Mouse (Mus musculus): Measurements from ENCODE around the gene BC017158. TPM values are rescaled to one million over a fixed set of nuclear protein-coding genes. Genes with fewer than 3 reads are reported as not detected.

The BC017158 gene
- polyA plus RNA-seq, 1 experiment from 2014 or later = 26.3 TPM

DNA sequence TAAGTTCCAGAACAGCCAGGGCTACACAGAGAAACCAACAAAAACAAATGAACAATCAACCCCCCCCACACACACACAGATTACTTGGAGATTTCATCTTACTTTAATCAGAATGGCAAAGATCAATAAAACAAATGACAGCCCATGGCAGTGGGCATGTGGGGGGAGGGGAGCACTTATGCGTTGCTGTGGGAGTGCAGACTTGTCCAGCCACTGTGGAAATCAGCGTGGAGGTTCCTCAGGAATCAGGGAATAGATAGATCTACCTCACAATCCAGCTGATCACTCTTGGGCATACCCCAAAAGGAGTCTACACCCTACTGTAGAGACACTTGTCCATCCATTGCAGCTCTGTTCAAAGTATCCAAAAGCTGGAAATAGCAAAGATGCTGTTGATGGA is 43.0 kb downstream of the BC017158 start:
- H3K27ac ChIP-seq = no peak overlapping the region
- peaks cover 19% of the 10 kb centered on the region for H3K4me1 ChIP-seq
- peaks cover 8% of the 10 kb centered on the region for H3K36me3 ChIP-seq
- no peak for ATAC-seq (ENCODE audit: insufficient number of reproducible peaks, insufficient read depth, low FRiP score, low TSS enrichment)
- H3K9me3 ChIP-seq = no peaks in the 10 kb centered on the region
- H3K9ac ChIP-seq = no peak overlapping the region
- no peak overlapping the region for H3K4me2 ChIP-seq (replicated peaks)
- H3K27me3 ChIP-seq = peaks cover 6% of the 10 kb centered on the region; the same call in 1 of the 2 replicates
- no peak overlapping the region for H3K4me3 ChIP-seq
- WGBS = 58% methylated on average over 2 of the region's 2 CpGs

DNA sequence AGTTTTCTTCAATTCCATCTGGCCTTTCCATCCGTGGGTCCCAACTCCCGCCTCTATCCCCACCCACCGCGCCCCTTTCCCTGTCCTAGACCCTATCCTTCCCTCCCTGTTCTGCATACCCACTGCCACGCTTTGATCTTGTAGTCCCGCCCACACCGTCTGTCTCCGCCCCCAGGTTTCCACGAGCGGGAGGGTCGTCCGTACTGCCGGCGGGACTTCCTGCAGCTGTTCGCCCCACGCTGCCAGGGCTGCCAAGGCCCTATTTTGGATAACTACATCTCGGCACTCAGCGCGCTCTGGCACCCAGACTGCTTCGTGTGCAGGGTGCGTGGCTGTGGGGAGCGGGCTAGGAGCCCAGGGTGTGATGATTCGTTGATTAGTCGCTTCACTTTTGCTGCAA is 45.4 kb downstream of the BC017158 start:
- 13% methylated on average over 24 of the region's 24 CpGs for WGBS
- Histone ChIP-seq H3K4me2 (replicated peaks) (peak overlapping the region; percentile 46), H3K36me3 (peaks cover 17% of the 10 kb centered on the region), H3K9me3 (no peaks in the 10 kb centered on the region), H3K4me3 (peak overlapping the region; percentile 29), H3K4me1 (peaks cover 29% of the 10 kb centered on the region), H3K9ac (peak overlapping the region; percentile 21; the same call in 1 of the 2 replicates), H3K27ac (no peak overlapping the region), H3K27me3 (peaks cover 6% of the 10 kb centered on the region; the same call in 1 of the 2 replicates)
- peak; percentile 19; the same call in 1 of the 2 replicates for ATAC-seq (ENCODE audit: insufficient number of reproducible peaks, insufficient read depth, low FRiP score, low TSS enrichment)

DNA sequence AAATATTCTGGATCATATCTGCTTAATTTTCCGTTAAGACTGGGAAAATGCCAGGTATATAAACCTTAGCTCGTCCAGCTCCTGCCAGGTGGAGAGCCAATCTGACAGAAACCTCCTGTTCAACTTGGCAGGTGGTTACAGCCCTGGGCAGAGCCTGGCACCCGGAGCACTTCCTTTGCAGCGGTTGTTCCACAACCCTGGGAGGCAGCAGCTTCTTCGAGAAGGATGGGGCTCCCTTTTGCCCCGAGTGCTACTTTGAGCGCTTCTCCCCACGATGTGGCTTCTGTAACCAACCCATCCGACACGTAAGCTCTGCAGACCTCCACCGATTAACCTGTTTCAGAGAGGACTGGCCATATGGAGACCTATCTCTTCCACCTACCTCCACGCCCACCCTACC is 46.0 kb downstream of the BC017158 start:
- H3K9me3 ChIP-seq = no peaks in the 10 kb centered on the region
- peaks cover 17% of the 10 kb centered on the region for H3K36me3 ChIP-seq
- WGBS = 53% methylated on average over 12 of the region's 12 CpGs
- peak overlapping the region; percentile 21; the same call in 1 of the 2 replicates for H3K9ac ChIP-seq
- H3K4me1 ChIP-seq = peaks cover 23% of the 10 kb centered on the region
- peak overlapping the region; percentile 29; the same call in 1 of the 2 replicates for H3K4me3 ChIP-seq
- peak overlapping the region; percentile 46 for H3K4me2 ChIP-seq (replicated peaks)
- no peak overlapping the region for H3K27ac ChIP-seq
- ATAC-seq (ENCODE audit: insufficient number of reproducible peaks, insufficient read depth, low FRiP score, low TSS enrichment) = no peak
- peaks cover 6% of the 10 kb centered on the region; the same call in 1 of the 2 replicates for H3K27me3 ChIP-seq

DNA sequence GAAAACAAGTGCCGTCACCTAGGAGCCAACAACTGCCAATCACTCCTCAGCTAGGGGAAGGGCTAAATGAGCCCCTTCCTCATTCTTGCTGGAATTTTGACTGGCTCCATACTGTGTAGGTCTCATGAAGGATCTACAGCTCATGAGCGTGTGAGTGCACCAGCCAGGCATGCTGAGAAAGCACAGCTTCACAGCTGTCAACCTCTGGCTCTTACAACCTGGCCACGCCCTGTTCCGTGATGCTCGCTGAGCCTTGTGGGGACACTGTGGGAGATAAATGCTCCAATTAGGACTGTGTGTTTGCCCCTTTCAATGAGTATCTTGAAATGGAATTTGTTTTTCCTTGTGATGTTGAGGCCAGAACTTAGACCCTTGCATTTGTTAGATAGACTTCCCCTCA is 48.0 kb downstream of the BC017158 start:
- 87% methylated on average over 5 of the region's 5 CpGs for WGBS
- Histone ChIP-seq H3K27ac (no peak overlapping the region), H3K4me3 (no peak overlapping the region), H3K27me3 (peaks cover 6% of the 10 kb centered on the region; the same call in 1 of the 2 replicates), H3K4me1 (peaks cover 30% of the 10 kb centered on the region), H3K36me3 (peaks cover 22% of the 10 kb centered on the region), H3K9ac (no peak overlapping the region), H3K4me2 (replicated peaks) (no peak overlapping the region), H3K9me3 (no peaks in the 10 kb centered on the region)
- ATAC-seq (ENCODE audit: insufficient number of reproducible peaks, insufficient read depth, low FRiP score, low TSS enrichment) = no peak

DNA sequence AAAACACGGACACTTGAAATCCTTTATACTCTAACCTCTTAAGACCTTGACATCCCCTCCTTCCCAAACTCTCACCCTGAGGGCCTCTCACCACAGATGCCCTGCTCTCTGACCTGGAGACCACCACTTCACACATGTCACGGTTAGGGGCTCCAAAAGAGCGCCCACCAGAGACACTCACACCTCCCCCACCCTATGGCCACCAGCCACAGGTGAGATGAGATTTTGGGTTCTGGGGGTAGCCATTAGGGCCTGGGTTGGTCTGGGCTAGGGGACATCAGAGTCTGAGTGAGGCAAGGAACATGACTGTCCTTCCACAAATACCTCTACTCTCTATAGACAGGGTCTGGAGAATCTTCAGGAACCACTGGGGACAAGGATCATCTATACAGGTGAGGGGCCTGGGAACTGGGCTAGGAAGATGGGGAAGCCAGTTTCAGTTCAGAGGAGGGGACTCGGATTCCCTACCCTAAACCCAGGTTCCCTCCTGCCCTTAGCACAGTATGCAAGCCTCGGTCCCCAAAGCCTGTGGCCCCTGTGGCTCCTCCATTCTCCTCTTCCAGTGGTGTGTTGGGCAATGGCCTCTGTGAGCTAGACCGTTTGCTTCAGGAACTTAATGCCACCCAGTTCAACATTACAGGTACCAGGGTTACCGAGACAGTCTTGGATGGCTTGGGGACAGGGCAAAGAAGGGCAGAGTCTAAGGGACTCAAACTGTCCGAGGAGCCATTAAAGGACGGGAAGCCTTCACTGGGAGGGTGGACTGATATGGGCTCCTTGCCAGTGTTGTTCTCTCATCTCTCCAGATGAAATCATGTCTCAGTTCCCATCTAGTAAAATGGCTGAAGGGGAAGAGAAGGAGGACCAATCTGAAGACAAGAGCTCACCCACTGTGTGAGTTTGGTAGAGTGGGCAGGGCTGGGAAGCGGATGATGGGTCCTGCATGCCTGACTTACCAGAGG is 49.6 kb downstream of the BC017158 start:
- Histone ChIP-seq H3K27ac (no peak overlapping the region), H3K9me3 (no peaks in the 10 kb centered on the region), H3K36me3 (peaks cover 32% of the 10 kb centered on the region), H3K4me3 (peak overlapping the region; percentile 53), H3K9ac (no peak overlapping the region; the same call in 1 of the 2 replicates), H3K27me3 (peaks cover 6% of the 10 kb centered on the region; the same call in 1 of the 2 replicates), H3K4me2 (replicated peaks) (peak overlapping the region; percentile 63), H3K4me1 (peaks cover 34% of the 10 kb centered on the region)
- ATAC-seq (ENCODE audit: insufficient number of reproducible peaks, insufficient read depth, low FRiP score, low TSS enrichment) = no peak
- 80% methylated on average over 10 of the region's 10 CpGs for WGBS

DNA sequence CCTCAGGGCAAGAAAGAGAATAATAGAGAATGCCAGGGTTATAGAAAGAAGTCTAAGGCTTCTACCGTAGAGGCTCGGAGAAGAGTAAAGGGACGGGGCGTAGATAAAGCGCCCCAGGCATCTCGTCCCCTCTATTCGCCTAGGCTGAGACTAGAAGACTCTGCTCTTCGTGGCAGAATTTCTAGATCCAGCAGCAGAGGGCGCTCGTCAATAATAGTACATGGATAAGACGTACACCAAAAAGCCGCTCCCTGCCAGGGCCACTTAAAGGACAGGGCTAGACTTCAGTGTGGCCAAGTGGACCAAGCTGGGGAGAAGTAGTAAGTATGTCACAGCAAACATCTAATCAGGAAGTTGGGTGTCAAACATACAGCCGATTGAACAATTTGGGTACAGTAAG is 50.5 kb downstream of the BC017158 start:
- under 1% methylated on average over 13 of the region's 13 CpGs for WGBS
- Histone ChIP-seq H3K27me3 (peaks cover 6% of the 10 kb centered on the region; the same call in 1 of the 2 replicates), H3K4me3 (peak overlapping the region; percentile 53), H3K9me3 (no peaks in the 10 kb centered on the region), H3K9ac (peak overlapping the region; percentile 64), H3K36me3 (peaks cover 34% of the 10 kb centered on the region), H3K4me1 (peaks cover 30% of the 10 kb centered on the region), H3K4me2 (replicated peaks) (peak overlapping the region; percentile 63), H3K27ac (peak overlapping the region; percentile 85)
- ATAC-seq (ENCODE audit: insufficient number of reproducible peaks, insufficient read depth, low FRiP score, low TSS enrichment) = peak; percentile 65; the same call in 1 of the 2 replicates

DNA sequence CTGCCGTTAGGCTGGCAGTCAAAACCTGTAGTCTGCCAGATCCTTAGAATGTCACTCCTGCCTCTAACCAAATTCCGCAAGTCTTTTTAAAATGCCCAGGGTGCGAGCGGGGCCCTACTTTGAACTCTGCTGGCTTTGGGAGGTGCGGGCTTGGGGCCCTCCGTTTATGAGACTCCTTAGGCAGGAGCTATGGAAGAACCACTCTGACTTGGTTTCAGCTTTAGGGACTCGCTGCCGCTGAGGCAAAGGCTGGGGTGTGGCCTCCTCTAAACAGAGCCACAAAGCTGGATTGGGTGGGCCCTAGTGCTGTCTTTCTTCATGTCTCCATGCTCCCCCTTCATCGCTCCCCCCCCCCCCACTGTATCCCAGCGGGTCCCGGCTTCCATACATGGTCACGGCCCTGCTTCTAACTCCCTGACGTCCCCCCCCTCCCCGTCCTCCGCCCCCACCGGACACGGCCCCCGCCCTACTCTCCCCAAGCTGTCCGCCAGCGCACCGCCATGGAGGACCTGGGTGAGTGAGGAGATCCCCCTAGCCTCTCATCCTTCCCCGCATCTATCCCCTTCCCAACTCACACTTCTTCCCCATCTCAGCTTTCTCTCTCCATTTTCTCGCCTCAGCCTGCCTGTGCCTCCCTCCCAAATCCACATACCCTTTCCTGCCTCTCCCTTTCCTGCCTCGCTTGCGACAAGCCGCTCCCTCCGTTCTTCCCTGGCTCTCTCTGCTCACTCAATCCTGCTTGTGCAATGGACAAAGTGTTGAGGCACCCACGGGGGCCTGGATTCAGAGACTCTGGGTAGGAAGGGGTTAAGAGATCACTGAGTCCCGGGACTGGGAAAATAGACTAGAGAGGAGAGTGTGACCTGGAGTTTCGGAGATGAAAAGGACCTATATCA is 51.2 kb downstream of the BC017158 start, which contains the start of gene Tgfb1i1:
Gene Tgfb1i1, plus strand, starts transcription at position 317 of the 896 bp plus-strand sequence.
- Histone ChIP-seq H3K4me1 (peaks cover 24% of the 10 kb centered on the region), H3K4me2 (replicated peaks) (peak within 1 kb of the TSS; percentile 63), H3K27me3 (peaks cover 6% of the 10 kb centered on the region; the same call in 1 of the 2 replicates), H3K9ac (peak within 1 kb of the TSS; percentile 64), H3K27ac (peak within 1 kb of the TSS; percentile 85), H3K36me3 (peaks cover 41% of the 10 kb centered on the region), H3K9me3 (no peaks in the 10 kb centered on the region), H3K4me3 (peak within 1 kb of the TSS; percentile 53)
- ATAC-seq (ENCODE audit: insufficient number of reproducible peaks, insufficient read depth, low FRiP score, low TSS enrichment) = peak; percentile 59; the same call in 1 of the 2 replicates
- WGBS = 2% methylated on average over 23 of the region's 30 CpGs

DNA sequence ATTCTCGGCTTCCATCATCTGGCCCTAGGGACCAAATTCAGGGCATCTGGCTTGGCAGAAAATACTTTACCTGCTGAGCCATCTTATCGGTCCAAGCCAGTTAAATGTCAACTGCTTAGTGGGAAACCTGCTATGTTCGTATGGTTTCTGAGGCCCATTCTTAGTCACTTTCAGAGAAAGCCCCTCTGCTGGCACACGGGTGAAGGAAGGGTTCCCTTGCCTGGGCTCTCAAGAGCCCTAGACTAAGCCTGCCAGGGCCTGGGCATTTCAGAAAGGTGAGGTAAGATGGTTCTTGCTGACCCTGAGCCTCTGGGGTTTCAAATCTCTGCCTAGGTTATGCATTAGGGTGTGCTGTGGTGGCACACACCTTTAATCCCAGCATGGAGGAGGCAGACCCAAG is 52.4 kb downstream of the BC017158 start:
- H3K4me2 ChIP-seq (replicated peaks) = no peak overlapping the region
- peaks cover 53% of the 10 kb centered on the region for H3K36me3 ChIP-seq
- H3K9ac ChIP-seq = no peak overlapping the region

DNA sequence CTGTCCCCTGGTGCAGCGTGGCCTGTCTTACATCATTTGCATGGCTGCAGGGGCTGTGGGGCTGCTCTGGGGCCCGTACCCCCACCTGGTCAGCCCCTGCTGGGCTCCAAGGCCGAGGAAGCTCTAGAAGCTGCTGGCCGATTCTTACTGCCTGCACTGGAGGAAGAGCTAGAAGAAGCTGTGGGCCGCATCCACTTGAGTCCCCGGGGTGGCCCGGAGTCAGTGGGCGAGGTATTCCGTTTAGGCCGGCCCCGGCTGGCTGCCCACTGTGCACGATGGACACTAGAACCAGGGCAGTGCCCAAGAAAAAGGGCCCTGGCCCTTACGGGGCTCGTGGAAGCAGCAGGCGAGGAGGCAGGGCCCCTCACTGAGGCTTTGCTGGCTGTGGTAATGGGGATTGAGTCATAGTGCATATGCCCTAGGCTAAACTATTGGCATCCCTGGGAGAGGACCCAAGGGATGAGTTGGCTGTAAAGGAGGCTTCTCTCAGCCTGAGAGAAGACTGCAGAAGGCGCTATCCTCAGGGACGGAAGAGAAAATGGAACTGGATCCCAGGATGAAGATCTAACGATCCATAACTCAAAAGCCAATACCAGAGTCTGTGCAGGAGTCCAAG is 53.5 kb downstream of the BC017158 start:
- Histone ChIP-seq H3K27me3 (no peaks in the 10 kb centered on the region), H3K9ac (no peak overlapping the region), H3K4me2 (replicated peaks) (no peak overlapping the region), H3K9me3 (no peaks in the 10 kb centered on the region), H3K4me3 (no peak overlapping the region), H3K4me1 (peaks cover 26% of the 10 kb centered on the region), H3K36me3 (peaks cover 54% of the 10 kb centered on the region), H3K27ac (0 out of 2 replicates have a peak overlapping the region, but pooled peaks have one; percentile 23)
- WGBS = 86% methylated on average over 18 of the region's 18 CpGs
- no peak for ATAC-seq (ENCODE audit: insufficient number of reproducible peaks, insufficient read depth, low FRiP score, low TSS enrichment)

More for the DNA sequence above, 52.4 kb downstream of the BC017158 start:
- Histone ChIP-seq H3K9me3 (no peaks in the 10 kb centered on the region), H3K27me3 (no peaks in the 10 kb centered on the region), H3K4me3 (no peak overlapping the region), H3K27ac (no peak overlapping the region), H3K4me1 (peaks cover 24% of the 10 kb centered on the region)
- 86% methylated on average over 4 of the region's 4 CpGs for WGBS
- ATAC-seq (ENCODE audit: insufficient number of reproducible peaks, insufficient read depth, low FRiP score, low TSS enrichment) = no peak

DNA sequence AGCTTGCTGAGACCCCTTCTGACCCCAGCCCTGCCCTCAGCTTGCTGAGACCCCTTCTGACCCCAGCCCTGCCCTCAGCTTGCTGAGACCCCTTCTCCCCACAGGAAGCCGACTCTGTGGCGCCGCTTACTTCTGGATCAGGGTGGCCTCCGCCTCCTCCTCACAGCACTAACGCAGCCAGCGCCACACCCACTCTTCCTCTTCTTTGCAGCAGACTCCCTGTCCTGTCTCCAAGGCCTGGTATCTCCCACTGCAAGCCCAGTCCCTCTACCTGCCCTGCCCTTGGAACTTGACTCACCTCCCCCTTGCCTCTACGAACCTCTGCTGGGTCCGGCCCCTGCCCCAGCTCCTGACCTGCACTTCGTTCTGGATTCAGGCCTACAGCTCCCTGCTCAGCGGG is 54.0 kb downstream of the BC017158 start:
- WGBS = 43% methylated on average over 10 of the region's 10 CpGs
- no peak overlapping the region for H3K4me3 ChIP-seq
- peaks cover 31% of the 10 kb centered on the region for H3K4me1 ChIP-seq
- H3K27me3 ChIP-seq = no peaks in the 10 kb centered on the region
- 0 out of 2 replicates have a peak overlapping the region, but pooled peaks have one; percentile 23 for H3K27ac ChIP-seq
- H3K9ac ChIP-seq = no peak overlapping the region
- ATAC-seq (ENCODE audit: insufficient number of reproducible peaks, insufficient read depth, low FRiP score, low TSS enrichment) = no peak
- no peaks in the 10 kb centered on the region for H3K9me3 ChIP-seq
- peaks cover 49% of the 10 kb centered on the region for H3K36me3 ChIP-seq
- no peak overlapping the region for H3K4me2 ChIP-seq (replicated peaks)

DNA sequence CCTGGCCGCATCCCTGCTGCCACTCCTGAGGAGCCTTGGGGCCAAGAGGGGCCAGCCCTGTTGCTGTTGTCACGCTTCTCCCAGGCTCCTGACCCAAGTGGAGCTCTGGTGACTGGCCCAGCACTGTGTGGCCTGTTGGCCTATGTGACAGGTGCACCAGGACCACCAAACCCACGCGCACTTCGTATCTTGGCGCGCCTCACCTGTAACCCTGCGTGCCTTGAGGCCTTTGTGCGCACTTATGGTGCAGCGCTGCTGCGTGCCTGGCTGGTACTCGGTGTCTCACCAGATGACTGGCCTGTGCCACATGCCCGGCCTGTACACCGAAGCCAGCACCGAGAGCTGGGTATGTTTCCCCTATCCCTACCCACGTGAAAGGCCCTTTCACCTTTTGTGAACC is 55.6 kb downstream of the BC017158 start:
- WGBS = 92% methylated on average over 16 of the region's 16 CpGs
- no peak overlapping the region for H3K9ac ChIP-seq

More for the DNA sequence above, 55.6 kb downstream of the BC017158 start:
- Histone ChIP-seq H3K36me3 (peaks cover 48% of the 10 kb centered on the region), H3K27me3 (no peaks in the 10 kb centered on the region), H3K4me3 (no peak overlapping the region), H3K4me2 (replicated peaks) (no peak overlapping the region), H3K9me3 (no peaks in the 10 kb centered on the region), H3K4me1 (peaks cover 23% of the 10 kb centered on the region), H3K27ac (no peak overlapping the region)
- ATAC-seq (ENCODE audit: insufficient number of reproducible peaks, insufficient read depth, low FRiP score, low TSS enrichment) = no peak
